Mouse (Mus musculus) liver, postnatal 0 days (tissue): Measurements from ENCODE around the gene Nol4l. TPM values are rescaled to one million over a fixed set of nuclear protein-coding genes. Genes with fewer than 3 reads are reported as not detected.

ENCODE experiments used
- ATAC-seq: fragments of 200-750 bp; cut with Nextera tagmentation; 2 replicates; pipeline ENCODE4 v1.8.0; 2017; ENCODE audit warnings: mild to moderate bottlenecking, moderate library complexity
- DNase-seq: peaks from one replicate; pipeline ENCODE4 v3.0.0-alpha.2; 2016
- H3K27ac ChIP-seq: fragments of 300-500 bp; sonication (generic); 2 replicates; pipeline ENCODE4 v1.5.1; 2014; ENCODE audit warnings: antibody characterized with exemption, moderate library complexity, mild to moderate bottlenecking, low read depth
- H3K27me3 ChIP-seq: fragments of 300-500 bp; sonication (generic); 2 replicates; pipeline ENCODE4 v1.6.1; 2014; ENCODE audit warnings: low read length, control low read depth, mixed read lengths; ENCODE audit not compliant: insufficient read depth
- H3K36me3 ChIP-seq: fragments of 300-500 bp; sonication (generic); replicated peaks from 2 replicates; pipeline ENCODE4 v1.6.1; 2014; ENCODE audit warnings: mild to moderate bottlenecking, control low read depth, low read length, moderate library complexity, mixed read lengths; ENCODE audit not compliant: insufficient read depth
- H3K4me1 ChIP-seq: fragments of 300-500 bp; sonication (generic); 2 replicates; pipeline ENCODE4 v1.6.1; 2014; ENCODE audit warnings: antibody characterized with exemption, mild to moderate bottlenecking, control low read depth; ENCODE audit not compliant: insufficient read depth
- H3K4me2 ChIP-seq: fragments of 300-500 bp; sonication (generic); 2 replicates; pipeline ENCODE4 v1.6.1; 2014; ENCODE audit warnings: low read depth, mild to moderate bottlenecking, low read length, moderate library complexity, mixed read lengths
- H3K4me3 ChIP-seq: fragments of 300-500 bp; sonication (generic); 2 replicates; pipeline ENCODE4 v1.5.1; 2014; ENCODE audit warnings: low read depth, low read length
- H3K9ac ChIP-seq: fragments of 300-500 bp; sonication (generic); replicated peaks from 2 replicates; pipeline ENCODE4 v1.6.1; 2014; ENCODE audit warnings: mild to moderate bottlenecking, moderate library complexity
- H3K9me3 ChIP-seq: fragments of 300-500 bp; sonication (generic); 2 replicates; pipeline ENCODE4 v1.6.1; 2016; ENCODE audit warnings: mild to moderate bottlenecking, control low read depth, low read length, mixed read lengths
- CTCF ChIP-seq: sonication (generic); IDR thresholded peaks from 2 replicates; pipeline ENCODE4 v1.5.1; 2016; ENCODE audit warnings: antibody characterized with exemption, low read depth
- EP300 ChIP-seq: IDR thresholded peaks from 2 replicates; pipeline ENCODE4 v1.6.1; 2016; ENCODE audit warnings: antibody characterized with exemption, low read depth, mild to moderate bottlenecking
- WGBS: fragments of 180-500 bp; shearing (Covaris S2); extraction: QIAGEN DNeasy Blood & Tissue Kit; methylation state at CpG from one replicate; pipeline ENCODE4 v1.1.7; 2014; ENCODE audit not compliant: insufficient replicate concordance; 5-methylcytosine and 5-hydroxymethylcytosine counted together
- polyA plus RNA-seq: library from polyadenylated mRNA; unstranded; fragments of >200 nt; fragmentation: Nextera tagmentation; extraction: Ambion mirVana; gene quantifications from 2 replicates; pipeline ENCODE4 v1.2.1, GENCODE M21; 2015

The Nol4l gene
- polyA plus RNA-seq, 1 experiment from 2014 or later = 1.7 TPM

DNA sequence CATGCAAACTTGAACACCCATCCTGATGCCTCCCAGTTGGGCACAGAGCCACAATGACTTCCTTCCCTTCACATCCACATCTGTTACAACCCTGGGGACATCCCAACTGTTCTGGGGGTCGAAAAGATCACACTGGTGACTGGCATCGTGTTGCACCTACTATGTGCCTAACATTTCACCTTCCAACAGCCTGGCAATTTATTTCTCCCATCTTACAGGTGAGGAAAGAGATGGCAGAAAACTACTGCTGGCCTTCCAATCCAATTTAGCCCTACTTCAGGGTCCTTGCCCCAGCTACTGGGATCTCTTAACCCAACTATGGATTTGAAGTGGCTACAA, 36.4 kb downstream of the Nol4l start:
- peak overlapping the region; percentile 91 for H3K27ac ChIP-seq
- WGBS = 11% methylated on average over 2 of the region's 2 CpGs
- no peaks in the 10 kb centered on the region for H3K9me3 ChIP-seq
- H3K4me2 ChIP-seq = peak overlapping the region; percentile 94
- peaks cover 71% of the 10 kb centered on the region for H3K4me1 ChIP-seq
- H3K4me3 ChIP-seq = peak overlapping the region; percentile 75
- no peaks in the 10 kb centered on the region for H3K36me3 ChIP-seq
- no peak for TF ChIP-seq CTCF
- no peak for TF ChIP-seq EP300
- H3K27me3 ChIP-seq = no peaks in the 10 kb centered on the region
- DNase-seq = no peak
- ATAC-seq = no peak
- peak overlapping the region; percentile 72 for H3K9ac ChIP-seq

GRCm38 (mm10) chr2:153492573-153493392, 37.0 kb downstream of the Nol4l start, which contains the start of gene 4930404H24Rik:
TSS of gene 4930404H24Rik (plus strand) at chr2:153492790.
- peak; percentile 60 for ATAC-seq
- Histone ChIP-seq H3K9me3 (no peaks in the 10 kb centered on the region), H3K27ac (peak within 1 kb of the TSS; percentile 91), H3K36me3 (no peaks in the 10 kb centered on the region), H3K4me3 (peak within 1 kb of the TSS; percentile 75), H3K27me3 (no peaks in the 10 kb centered on the region), H3K9ac (peak within 1 kb of the TSS; percentile 72), H3K4me2 (peak within 1 kb of the TSS; percentile 94), H3K4me1 (peaks cover 71% of the 10 kb centered on the region)
- 7% methylated on average over 32 of the region's 83 CpGs for WGBS
- peak; percentile 86 for DNase-seq
- TF ChIP-seq EP300 = no peak
- no peak for TF ChIP-seq CTCF

GRCm38 (mm10) chr2:153492179-153492517, 37.6 kb downstream of the Nol4l start:
- Histone ChIP-seq H3K4me3 (peak overlapping the region; percentile 75), H3K27me3 (no peaks in the 10 kb centered on the region), H3K27ac (peak overlapping the region; percentile 91), H3K4me2 (peak overlapping the region; percentile 94), H3K9me3 (no peaks in the 10 kb centered on the region), H3K9ac (peak overlapping the region; percentile 72), H3K4me1 (peaks cover 71% of the 10 kb centered on the region), H3K36me3 (no peaks in the 10 kb centered on the region)
- under 1% methylated on average over 24 of the region's 24 CpGs for WGBS
- DNase-seq (no peak), ATAC-seq (peak; percentile 1; the same call in 1 of the 2 replicates)
- TF ChIP-seq EP300 = no peak
- no peak for TF ChIP-seq CTCF

- Histone ChIP-seq H3K27ac (peak overlapping the region; percentile 91), H3K9me3 (no peaks in the 10 kb centered on the region), H3K27me3 (no peaks in the 10 kb centered on the region), H3K36me3 (no peaks in the 10 kb centered on the region), H3K4me1 (peaks cover 66% of the 10 kb centered on the region), H3K4me3 (peak overlapping the region; percentile 75), H3K9ac (peak overlapping the region; percentile 72), H3K4me2 (peak overlapping the region; percentile 94)
- TF ChIP-seq EP300 (no peak), CTCF (no peak)
- no peak for DNase-seq
- 33% methylated on average over 18 of the region's 18 CpGs for WGBS
- no peak for ATAC-seq
Observed at GRCm38 (mm10) chr2:153491512-153492178, 38.1 kb downstream of the Nol4l start.

GRCm38 (mm10) chr2:153490940-153491339, 38.8 kb downstream of the Nol4l start:
- no peak for TF ChIP-seq CTCF
- TF ChIP-seq EP300 = no peak
- Histone ChIP-seq H3K9ac (0 out of 2 replicates have a peak overlapping the region, but pooled peaks have one; percentile 72), H3K4me3 (peak overlapping the region; percentile 75; the same call in 1 of the 2 replicates), H3K27me3 (no peaks in the 10 kb centered on the region), H3K36me3 (no peaks in the 10 kb centered on the region), H3K27ac (peak overlapping the region; percentile 91; the same call in 1 of the 2 replicates), H3K9me3 (no peaks in the 10 kb centered on the region), H3K4me1 (peaks cover 59% of the 10 kb centered on the region), H3K4me2 (peak overlapping the region; percentile 94)
- 30% methylated on average over 5 of the region's 5 CpGs for WGBS
- no peak for ATAC-seq
- DNase-seq = no peak

GRCm38 (mm10) chr2:153490116-153490515, 39.7 kb downstream of the Nol4l start:
- Histone ChIP-seq H3K36me3 (no peaks in the 10 kb centered on the region), H3K27ac (peak overlapping the region; percentile 91; the same call in 1 of the 2 replicates), H3K9ac (no peak overlapping the region), H3K27me3 (no peaks in the 10 kb centered on the region), H3K4me1 (peaks cover 51% of the 10 kb centered on the region), H3K9me3 (no peaks in the 10 kb centered on the region), H3K4me2 (no peak overlapping the region), H3K4me3 (no peak overlapping the region)
- DNase-seq = no peak
- 90% methylated on average over 1 of the region's 1 CpGs for WGBS
- TF ChIP-seq EP300 (no peak), CTCF (no peak)
- ATAC-seq = no peak
